Mouse (Mus musculus) midbrain, postnatal 0 days (tissue): ENCODE measurements around the gene Ankfn1. TPM values are rescaled to one million over a fixed set of nuclear protein-coding genes. Genes with fewer than 3 reads are reported as not detected.

Source experiments
- ATAC-seq: fragments of 200-750 bp; cut with Nextera tagmentation; 2 replicates; pipeline ENCODE4 v1.8.0; 2017; ENCODE audit warnings: moderate number of reproducible peaks, mild to moderate bottlenecking, moderate TSS enrichment, moderate library complexity; ENCODE audit not compliant: low FRiP score
- DNase-seq: peaks from one replicate; pipeline ENCODE4 v3.0.0-alpha.2; 2015; ENCODE audit warnings: low spot score
- H3K27ac ChIP-seq: fragments of 300-500 bp; sonication (generic); 2 replicates; pipeline ENCODE4 v1.5.1; 2014; ENCODE audit warnings: low read depth, mild to moderate bottlenecking, low read length, mixed read lengths
- H3K27me3 ChIP-seq: fragments of 300-500 bp; sonication (generic); 2 replicates; pipeline ENCODE4 v1.6.1; 2014; ENCODE audit warnings: low read length, control low read depth, mixed read lengths; ENCODE audit not compliant: insufficient read depth
- H3K36me3 ChIP-seq: fragments of 300-500 bp; sonication (generic); 2 replicates; pipeline ENCODE4 v1.6.1; 2014; ENCODE audit warnings: low read length, control low read depth, mixed read lengths; ENCODE audit not compliant: insufficient read depth
- H3K4me1 ChIP-seq: fragments of 300-500 bp; sonication (generic); 2 replicates; pipeline ENCODE4 v1.6.1; 2014; ENCODE audit warnings: mild to moderate bottlenecking, control low read depth, antibody characterized with exemption, low read length, mixed read lengths; ENCODE audit not compliant: insufficient read depth
- H3K4me2 ChIP-seq: fragments of 300-500 bp; sonication (generic); 2 replicates; pipeline ENCODE4 v1.6.1; 2014; ENCODE audit warnings: low read depth, mild to moderate bottlenecking, low read length, mixed read lengths; ENCODE audit not compliant: poor library complexity, severe bottlenecking
- H3K4me3 ChIP-seq: fragments of 300-500 bp; sonication (generic); 2 replicates; pipeline ENCODE4 v1.5.1; 2014; ENCODE audit warnings: low read depth, mild to moderate bottlenecking, low read length, moderate library complexity
- H3K9ac ChIP-seq: fragments of 300-500 bp; sonication (generic); replicated peaks from 2 replicates; pipeline ENCODE4 v1.6.1; 2014; ENCODE audit warnings: mild to moderate bottlenecking, low read length, moderate library complexity, mixed read lengths; ENCODE audit not compliant: poor library complexity, severe bottlenecking
- H3K9me3 ChIP-seq: fragments of 300-500 bp; sonication (generic); 2 replicates; pipeline ENCODE4 v1.6.1; 2016; ENCODE audit warnings: low read length, control low read depth
- CTCF ChIP-seq: IDR thresholded peaks from 2 replicates; pipeline ENCODE4 v1.5.1; 2016; ENCODE audit warnings: antibody characterized with exemption, mild to moderate bottlenecking
- WGBS: fragments of 180-500 bp; shearing (Covaris S2); extraction: QIAGEN DNeasy Blood & Tissue Kit; methylation state at CpG from one replicate; pipeline ENCODE4 v1.1.7; 2014; 5-methylcytosine and 5-hydroxymethylcytosine counted together
- polyA plus RNA-seq: library from polyadenylated mRNA; unstranded; fragments of >200 nt; fragmentation: Nextera tagmentation; extraction: Ambion mirVana; gene quantifications from 2 replicates; pipeline ENCODE4 v1.2.1, GENCODE M21; 2015
- total RNA-seq: library from RNA; depleted of rRNA; stranded (reverse); fragments of >200 nt; gene quantifications from 2 replicates; pipeline ENCODE4 v1.2.3, GENCODE M21; 2014

Ankfn1 gene
- total and polyA plus RNA-seq, 2 experiments from 2014 or later = 7.5 to 25.4 TPM

- Histone ChIP-seq H3K27me3 (no peaks in the 10 kb centered on the region), H3K9ac (no peak overlapping the region), H3K36me3 (no peaks in the 10 kb centered on the region), H3K27ac (no peak overlapping the region), H3K9me3 (no peaks in the 10 kb centered on the region), H3K4me1 (no peaks in the 10 kb centered on the region), H3K4me3 (no peak overlapping the region), H3K4me2 (no peak overlapping the region)
- no peak for TF ChIP-seq CTCF
- WGBS = 16% methylated on average over 2 of the region's 2 CpGs
- ATAC-seq (no peak), DNase-seq (no peak)
Measured at GRCm38 (mm10) chr11:89765014-89765769, 12.3 kb downstream of the Ankfn1 start.

DNA sequence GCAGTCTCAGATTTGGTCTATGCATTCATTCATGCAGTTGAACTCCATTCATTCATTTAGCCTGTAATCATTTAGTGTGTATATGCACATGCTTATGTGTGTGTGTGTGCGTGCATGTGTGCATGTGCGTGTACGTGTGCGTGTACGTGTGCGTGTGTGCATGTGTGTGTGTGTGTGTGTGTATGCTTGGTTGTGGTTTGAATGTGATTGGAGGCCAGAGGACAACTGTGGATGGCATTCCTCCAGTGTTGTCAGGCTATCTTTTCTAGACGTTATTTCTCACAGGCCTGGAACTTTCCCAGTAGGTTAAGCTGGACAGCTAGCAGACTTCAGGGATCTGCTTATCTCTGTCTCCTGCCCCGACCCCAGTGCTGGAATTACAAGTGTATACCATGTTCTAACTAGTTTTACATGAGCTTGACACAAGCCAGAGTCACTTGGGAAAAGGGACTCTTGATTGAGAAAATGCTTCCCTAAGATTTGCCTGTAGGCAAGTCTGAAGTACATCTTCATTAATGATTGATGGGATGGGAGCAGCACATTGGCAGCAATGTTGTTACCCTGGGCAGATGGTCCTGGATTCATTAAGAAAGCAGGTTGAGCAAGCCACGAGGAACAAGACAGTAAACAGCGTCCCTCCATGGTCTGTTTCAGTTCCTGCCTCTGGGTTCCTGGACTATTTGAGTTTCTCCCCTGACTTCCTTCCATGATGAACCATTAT, 43.3 kb downstream of the Ankfn1 start:
- no peak overlapping the region for H3K27ac ChIP-seq
- no peak overlapping the region for H3K4me3 ChIP-seq
- no peak overlapping the region for H3K4me2 ChIP-seq
- H3K4me1 ChIP-seq = no peaks in the 10 kb centered on the region
- no peaks in the 10 kb centered on the region for H3K9me3 ChIP-seq
- DNase-seq = peak; percentile 6
- no peaks in the 10 kb centered on the region for H3K36me3 ChIP-seq
- H3K9ac ChIP-seq = no peak overlapping the region
- H3K27me3 ChIP-seq = no peaks in the 10 kb centered on the region
- TF ChIP-seq CTCF = no peak
- ATAC-seq = no peak
- 87% methylated on average over 10 of the region's 10 CpGs for WGBS

- Histone ChIP-seq H3K4me3 (no peak overlapping the region), H3K27ac (no peak overlapping the region), H3K36me3 (no peaks in the 10 kb centered on the region), H3K4me1 (no peaks in the 10 kb centered on the region), H3K27me3 (no peaks in the 10 kb centered on the region), H3K9ac (no peak overlapping the region), H3K4me2 (no peak overlapping the region), H3K9me3 (no peaks in the 10 kb centered on the region)
- ATAC-seq (no peak), DNase-seq (no peak)
- no peak for TF ChIP-seq CTCF
- 79% methylated on average over 7 of the region's 7 CpGs for WGBS
Measured at GRCm38 (mm10) chr11:89733526-89733925, 43.9 kb downstream of the Ankfn1 start.

DNA sequence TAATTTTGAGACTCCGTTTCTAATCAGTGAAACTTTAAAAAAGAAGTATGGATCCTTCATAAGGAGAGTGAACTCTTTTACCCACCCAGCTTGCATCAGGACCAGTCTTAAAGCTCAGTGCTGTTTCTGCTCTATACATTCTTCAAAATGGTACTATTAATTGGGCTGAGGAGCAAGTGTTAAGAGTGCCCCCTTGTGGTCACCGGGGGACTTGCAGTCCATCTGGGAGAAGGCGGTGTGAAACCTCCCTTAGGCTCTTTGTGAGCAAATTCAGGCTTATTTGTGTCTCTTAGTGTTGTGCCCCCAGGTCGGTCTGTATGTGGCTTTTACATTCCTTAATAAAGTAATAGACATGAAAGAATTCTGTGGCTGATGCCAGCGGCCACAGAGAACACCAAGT, 56.6 kb downstream of the Ankfn1 start:
- Histone ChIP-seq H3K9ac (no peak overlapping the region), H3K4me3 (no peak overlapping the region), H3K36me3 (no peaks in the 10 kb centered on the region), H3K4me1 (no peaks in the 10 kb centered on the region), H3K27ac (no peak overlapping the region), H3K9me3 (no peaks in the 10 kb centered on the region), H3K4me2 (no peak overlapping the region), H3K27me3 (no peaks in the 10 kb centered on the region)
- 28% methylated on average over 5 of the region's 5 CpGs for WGBS
- TF ChIP-seq CTCF = peak; percentile 91
- DNase-seq (peak; percentile 64), ATAC-seq (no peak)

DNA sequence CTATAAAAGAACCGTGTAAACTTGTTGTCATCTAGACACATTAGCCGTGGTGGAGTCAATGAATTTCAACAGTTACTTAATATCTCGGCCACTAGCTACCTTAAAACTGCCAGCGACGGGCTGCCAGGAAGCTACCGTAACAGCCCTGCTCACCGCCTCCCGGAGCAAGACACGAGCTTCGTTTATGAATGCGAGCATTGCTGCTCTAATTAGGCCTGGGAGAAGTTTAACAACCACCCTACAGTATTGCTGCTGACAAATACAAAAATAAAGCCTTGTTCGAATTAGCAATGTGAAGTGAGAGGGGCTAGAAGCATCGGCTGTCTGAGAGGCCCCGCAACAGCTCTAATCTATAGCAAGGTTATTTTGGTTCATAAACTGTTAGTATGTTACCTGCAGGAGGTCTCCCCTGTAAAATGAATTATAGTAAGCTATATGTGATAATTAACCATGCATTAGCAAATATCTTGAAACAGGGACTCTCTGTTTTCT, 58.9 kb downstream of the Ankfn1 start:
- Histone ChIP-seq H3K9me3 (no peaks in the 10 kb centered on the region), H3K27me3 (no peaks in the 10 kb centered on the region), H3K27ac (no peak overlapping the region), H3K9ac (no peak overlapping the region), H3K4me3 (no peak overlapping the region), H3K4me1 (no peaks in the 10 kb centered on the region), H3K36me3 (no peaks in the 10 kb centered on the region), H3K4me2 (no peak overlapping the region)
- WGBS = 57% methylated on average over 14 of the region's 14 CpGs
- peak; percentile 26 for DNase-seq
- no peak for ATAC-seq
- TF ChIP-seq CTCF = no peak

DNA sequence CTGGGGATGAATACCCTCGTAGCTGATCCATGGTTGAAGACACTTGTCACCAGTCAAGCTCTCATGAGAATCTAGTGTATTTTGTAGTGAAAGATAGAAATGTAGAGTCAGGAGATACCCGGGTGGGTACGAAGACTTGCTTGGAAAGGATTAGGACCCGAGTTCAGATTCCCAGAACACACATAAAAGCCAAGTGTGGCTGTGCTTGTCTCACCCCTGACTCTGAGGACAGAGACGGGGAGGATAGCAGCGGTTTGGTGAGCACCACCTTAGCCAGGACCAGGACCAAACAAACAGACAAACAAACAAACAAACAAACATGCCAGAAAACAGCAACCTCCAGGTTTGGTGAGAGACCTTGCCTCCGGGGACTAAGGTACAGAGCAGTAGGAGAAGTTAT, 61.1 kb downstream of the Ankfn1 start:
- 91% methylated on average over 7 of the region's 7 CpGs for WGBS
- no peak for ATAC-seq

More for the DNA sequence above, 61.1 kb downstream of the Ankfn1 start:
- TF ChIP-seq CTCF = no peak
- no peak overlapping the region for H3K27ac ChIP-seq
- no peaks in the 10 kb centered on the region for H3K27me3 ChIP-seq
- H3K4me1 ChIP-seq = no peaks in the 10 kb centered on the region
- no peak overlapping the region for H3K4me2 ChIP-seq
- no peak overlapping the region for H3K9ac ChIP-seq
- no peak for DNase-seq
- H3K9me3 ChIP-seq = no peaks in the 10 kb centered on the region
- no peaks in the 10 kb centered on the region for H3K36me3 ChIP-seq
- no peak overlapping the region for H3K4me3 ChIP-seq
